Mouse (Mus musculus): ENCODE data around the gene Atp8a2.

The Atp8a2 gene

DNA sequence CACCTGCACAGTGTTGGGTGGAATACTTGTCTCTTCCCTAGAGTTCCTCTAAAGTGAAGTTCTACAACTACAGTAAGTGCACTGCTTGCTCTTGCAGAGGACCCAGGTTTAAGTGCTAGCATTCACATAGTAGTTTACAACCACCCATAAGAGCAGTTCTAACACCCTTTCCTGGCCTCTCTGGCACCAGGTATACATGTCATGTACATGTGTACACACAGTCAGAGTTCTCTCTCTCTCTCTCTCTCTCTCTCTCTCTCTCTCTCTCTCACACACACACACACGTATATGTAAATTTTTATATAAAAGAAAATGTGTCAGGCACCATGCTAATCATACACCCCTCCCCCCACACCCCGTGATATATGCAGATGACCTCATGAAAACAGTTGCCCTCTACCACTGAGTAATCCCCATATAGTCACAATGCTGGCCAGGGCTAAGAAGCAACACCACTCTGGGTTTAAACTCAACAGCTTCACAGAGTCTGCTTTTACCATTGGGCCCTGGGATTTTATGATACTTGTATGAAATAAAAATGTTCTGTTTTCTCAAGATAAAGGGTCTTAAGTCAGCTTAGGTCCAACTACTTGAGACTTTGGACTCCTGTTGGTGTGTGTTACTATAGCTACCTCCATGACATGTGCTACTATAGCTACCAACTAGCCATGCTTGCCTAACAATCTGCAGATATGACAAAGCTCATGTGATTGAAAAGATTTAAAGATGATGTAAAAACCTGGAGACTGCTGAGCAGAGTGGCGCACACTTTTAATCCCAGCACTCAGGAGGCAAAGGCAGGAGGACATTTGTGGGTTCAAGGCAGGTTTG lies 487.3 kb downstream of the Atp8a2 start:
- CTCF ChIA-PET = no interaction called here

GRCm38 (mm10) chr14:59708009-59708408 lies 489.0 kb downstream of the Atp8a2 start:
- CTCF ChIA-PET = no interaction called here

GRCm38 (mm10) chr14:59705326-59706058 lies 491.5 kb downstream of the Atp8a2 start:
- CTCF ChIA-PET = no interaction called here

DNA sequence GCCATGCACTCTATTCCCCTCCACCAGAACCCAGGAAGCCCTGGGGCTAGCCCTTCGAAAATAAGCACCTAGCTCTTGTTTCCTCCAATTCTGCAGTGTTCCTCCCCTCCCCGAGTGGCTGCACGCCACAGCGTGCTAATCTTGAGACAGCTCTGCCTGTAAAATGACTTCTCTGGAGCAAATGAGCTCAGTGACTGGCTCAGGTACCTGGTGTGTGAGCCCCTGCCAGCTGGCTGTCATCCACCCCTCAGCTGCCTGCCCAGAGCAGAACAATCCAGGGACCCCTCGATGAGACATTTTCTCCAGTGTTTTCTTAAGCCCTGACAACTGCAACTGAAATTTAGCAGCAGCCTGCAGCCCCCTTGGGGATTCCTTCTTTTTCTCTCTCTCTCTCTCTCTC lies 495.5 kb downstream of the Atp8a2 start:
- CTCF ChIA-PET = no interaction called here

GRCm38 (mm10) chr14:59695160-59695559 lies 501.8 kb downstream of the Atp8a2 start:
- CTCF ChIA-PET = no interaction called here

GRCm38 (mm10) chr14:59692164-59692563 lies 504.8 kb downstream of the Atp8a2 start:
- CTCF ChIA-PET = no interaction called here

DNA sequence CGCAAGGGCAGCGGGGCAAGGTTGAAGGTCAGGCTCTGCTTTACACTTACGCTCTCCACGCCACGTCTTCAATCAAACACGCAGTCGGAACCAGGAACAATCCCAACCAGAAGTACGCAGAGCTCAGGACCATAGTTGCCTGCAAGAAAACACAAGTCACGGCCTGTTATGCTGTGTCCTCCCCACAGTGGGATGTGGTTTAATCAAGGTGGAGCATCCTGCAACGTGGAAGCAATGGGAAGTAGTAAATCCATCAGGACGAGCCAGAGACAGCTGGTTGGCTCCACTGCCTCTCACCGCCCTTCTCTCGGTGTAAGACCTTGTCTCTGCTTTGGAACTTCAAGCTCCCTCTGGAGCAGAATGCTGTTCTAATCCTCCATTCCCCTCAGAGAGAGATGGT lies 505.6 kb downstream of the Atp8a2 start:
- CTCF ChIA-PET = no interaction called here

- CTCF ChIA-PET = no interaction called here
These were observed 506.0 kb downstream of the Atp8a2 start for GRCm38 (mm10) chr14:59690954-59691353.

DNA sequence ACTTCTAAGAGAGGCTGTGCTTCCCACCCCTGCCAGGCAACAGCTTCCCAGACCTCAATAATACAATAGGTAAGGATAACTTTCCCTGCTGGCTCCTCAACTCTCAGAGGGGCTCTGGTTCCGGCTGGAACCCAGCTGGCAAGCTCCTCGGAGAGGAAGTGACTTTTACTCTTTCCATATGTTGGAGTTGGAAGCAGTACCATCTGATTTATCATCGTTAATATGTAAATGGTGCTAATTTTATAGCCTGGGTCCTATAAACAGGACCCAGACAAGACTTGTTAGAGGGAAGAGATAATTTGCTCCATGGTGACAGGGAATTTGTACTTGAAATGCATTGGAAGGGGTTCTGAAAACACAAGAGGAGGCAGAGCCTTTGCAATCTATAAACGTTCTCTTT lies 507.4 kb downstream of the Atp8a2 start:
- CTCF ChIA-PET = no interaction called here

DNA sequence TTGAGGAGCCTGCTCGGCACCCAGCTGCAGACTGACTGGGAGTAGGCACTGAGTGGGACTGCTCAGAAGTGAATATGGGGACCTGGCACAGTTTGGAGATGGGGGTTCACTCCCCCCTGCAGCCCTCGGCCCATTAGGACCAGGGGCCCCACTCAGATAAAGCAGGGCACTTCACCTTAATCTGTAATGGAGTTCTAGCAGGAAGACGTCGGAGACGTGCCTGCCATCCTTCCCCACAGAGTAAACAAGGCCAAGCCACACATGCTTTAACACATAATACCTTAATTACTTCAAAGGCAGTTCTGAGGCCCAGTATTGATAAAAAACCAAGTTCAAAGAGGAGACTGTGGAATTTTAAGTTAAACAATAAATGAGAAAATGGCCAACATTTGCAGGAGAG lies 510.8 kb downstream of the Atp8a2 start:
- CTCF ChIA-PET = no interaction called here

- CTCF ChIA-PET = interaction anchor here (0.6 kb wide), 1 partner anchor 232 kb away, joined by 3 read pairs; no protein-coding TSS in a partner anchor
These were observed 511.6 kb downstream of the Atp8a2 start for GRCm38 (mm10) chr14:59685343-59685742.

- CTCF ChIA-PET = no interaction called here
These were observed 515.1 kb downstream of the Atp8a2 start for GRCm38 (mm10) chr14:59681906-59682305.

DNA sequence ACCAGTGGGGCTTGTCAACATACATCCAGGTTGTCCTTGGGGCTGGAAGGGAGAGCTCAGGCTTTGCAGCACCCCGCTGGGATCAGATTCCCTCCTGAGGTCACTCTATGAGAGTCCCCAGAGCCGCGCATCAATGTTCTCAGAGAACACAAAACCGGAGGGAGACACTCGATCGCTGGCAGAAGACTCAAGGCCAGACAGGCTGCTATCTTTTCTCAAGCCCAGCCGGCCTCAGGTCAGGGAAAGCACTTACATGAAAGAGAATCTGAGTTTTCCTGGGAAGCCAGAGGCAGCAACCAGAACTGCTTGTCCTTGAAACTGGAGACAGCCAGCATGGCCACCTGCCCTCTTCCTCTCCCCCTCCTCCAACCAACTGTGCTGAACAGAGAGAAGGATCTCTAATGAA lies 519.4 kb downstream of the Atp8a2 start:
- CTCF ChIA-PET = no interaction called here

GRCm38 (mm10) chr14:59675330-59675729 lies 521.6 kb downstream of the Atp8a2 start:
- CTCF ChIA-PET = no interaction called here

DNA sequence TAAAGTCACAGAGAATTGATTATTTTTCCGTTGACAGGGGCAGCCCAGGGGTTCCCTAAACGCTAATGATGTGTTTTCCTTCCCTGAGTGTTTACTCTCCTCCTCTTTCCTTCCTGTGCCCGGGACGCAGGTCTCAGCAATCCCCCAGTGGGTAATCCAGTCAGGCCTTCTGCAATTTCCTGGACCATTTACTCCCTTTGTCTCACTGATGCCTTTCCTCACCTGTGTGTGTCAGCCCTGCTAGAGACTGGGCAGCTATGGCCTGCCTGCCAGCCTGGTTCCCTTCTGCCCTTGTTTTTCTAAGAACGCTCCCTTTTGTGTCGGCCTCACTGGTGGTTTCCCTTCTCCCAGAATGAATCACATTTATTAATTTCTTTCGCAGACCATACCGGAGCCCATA lies 522.4 kb downstream of the Atp8a2 start:
- CTCF ChIA-PET = no interaction called here

DNA sequence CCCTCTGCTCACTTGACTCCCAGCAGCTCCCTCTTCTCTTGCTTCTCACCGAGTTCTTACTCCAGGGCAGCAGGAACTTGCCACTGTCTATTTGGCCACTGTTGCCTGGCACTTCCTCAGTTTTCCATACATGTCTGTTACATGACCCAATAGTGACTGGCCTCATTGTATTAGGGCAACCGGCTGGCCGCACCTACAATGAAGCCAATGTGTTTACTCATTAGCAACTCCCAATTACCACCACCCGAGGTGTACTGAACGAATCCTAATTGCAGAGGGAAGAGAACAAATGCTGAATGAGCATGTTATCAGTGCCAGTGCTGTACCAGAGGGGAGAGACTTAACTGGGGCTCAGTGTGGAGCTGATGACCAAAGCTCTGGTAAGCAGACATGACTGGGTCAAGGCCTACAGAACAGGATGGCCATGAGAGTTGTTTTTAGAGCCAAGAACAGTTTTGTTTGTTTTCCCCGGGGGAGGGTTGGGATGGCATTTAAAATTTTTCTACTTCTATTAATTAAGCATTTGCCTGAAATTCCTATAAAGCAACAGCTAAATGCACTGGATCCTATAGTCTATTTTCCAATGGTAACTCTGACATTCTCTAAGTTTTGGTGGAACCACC lies 524.0 kb downstream of the Atp8a2 start:
- CTCF ChIA-PET = no interaction called here

- CTCF ChIA-PET = no interaction called here
These were observed 539.9 kb downstream of the Atp8a2 start for GRCm38 (mm10) chr14:59657098-59657497.

DNA sequence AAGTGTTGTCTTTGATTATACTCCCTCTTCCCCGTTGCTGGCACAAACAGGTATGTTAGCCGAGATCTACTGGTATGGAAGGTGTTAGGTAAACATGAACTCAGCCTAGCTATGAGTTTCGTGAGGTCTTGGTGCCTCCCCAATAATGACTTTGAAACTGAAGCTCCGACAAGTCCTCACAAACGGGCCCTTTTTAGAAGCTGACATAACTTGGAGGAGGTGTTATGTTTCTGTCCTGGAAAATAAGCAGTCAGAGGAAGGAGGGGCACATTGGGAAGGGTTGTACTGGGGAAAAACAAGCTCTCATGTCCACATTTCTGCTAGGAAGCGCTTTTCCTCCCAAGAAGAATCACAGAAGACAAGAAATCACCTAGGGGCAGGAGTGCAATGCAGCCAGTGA lies 540.4 kb downstream of the Atp8a2 start:
- CTCF ChIA-PET = no interaction called here

DNA sequence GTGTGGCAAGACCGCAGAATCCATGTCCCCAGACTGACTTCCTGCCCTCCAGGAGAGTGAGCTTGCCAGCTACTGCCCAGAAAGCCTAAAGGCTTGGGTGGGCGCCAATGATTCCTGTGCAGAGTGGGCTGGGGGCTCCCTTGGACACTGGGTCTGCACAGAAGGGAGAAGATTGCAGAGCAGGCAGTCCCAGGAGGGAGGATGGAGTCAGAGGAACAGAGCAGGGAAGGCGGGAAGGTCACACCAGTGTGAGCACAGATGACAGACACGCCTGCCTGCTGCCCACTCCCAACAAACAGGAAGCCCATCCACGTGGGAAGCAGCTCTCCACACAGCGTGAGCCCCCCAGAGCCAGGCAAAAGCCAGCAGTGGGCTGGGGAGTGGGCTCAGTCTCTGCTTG lies 547.6 kb downstream of the Atp8a2 start:
- CTCF ChIA-PET = no interaction called here

- CTCF ChIA-PET = no interaction called here
These were observed 548.4 kb downstream of the Atp8a2 start for GRCm38 (mm10) chr14:59648611-59649010.

DNA sequence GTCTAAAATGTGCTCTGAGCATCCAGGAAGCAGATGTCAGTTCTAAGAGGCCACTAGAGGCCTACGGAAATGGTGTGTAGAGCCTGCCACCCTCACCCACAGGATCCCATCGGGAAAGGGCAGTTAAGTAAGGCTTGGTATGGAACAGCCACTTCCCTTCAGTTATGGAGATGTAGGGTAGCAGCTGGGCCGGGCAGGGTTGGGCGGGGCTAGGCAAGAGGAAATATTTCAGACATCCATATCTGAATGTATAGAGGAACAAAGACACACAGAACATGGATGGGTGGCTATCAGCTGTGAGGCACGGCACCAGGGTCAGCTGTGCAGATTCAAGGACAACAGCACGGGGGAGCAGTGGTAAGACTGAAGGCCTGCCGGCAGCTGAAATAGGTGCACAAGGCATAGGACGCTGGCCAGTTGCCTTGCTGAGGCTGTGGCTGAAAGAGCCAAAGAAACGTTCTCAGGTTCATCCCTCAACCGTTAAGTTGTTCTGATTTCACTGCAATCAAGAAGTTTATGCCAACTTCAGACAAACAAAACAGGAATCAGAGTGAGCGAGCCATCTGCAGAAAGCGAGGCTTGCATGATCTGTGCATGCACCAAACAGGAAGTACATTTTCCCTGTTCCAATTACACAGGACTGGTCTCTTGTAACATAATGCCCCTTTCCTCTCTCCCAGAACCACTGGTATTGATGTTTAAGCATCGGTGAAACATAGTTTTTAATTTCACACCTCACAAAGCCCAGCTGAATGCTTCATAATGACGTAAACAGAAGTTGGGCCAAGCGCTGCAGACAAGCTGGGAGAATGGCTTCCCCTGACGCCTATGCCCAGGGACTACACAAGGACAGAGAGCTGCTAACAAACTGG lies 549.9 kb downstream of the Atp8a2 start:
- CTCF ChIA-PET = interaction anchor here (0.6 kb wide), 1 partner anchor 591 kb away, joined by 4 read pairs; no protein-coding TSS in a partner anchor

- CTCF ChIA-PET = no interaction called here
These were observed 552.1 kb downstream of the Atp8a2 start for GRCm38 (mm10) chr14:59644896-59645295.
